Mouse (Mus musculus): ENCODE results near the gene Ext2. TPM values are rescaled to one million over a fixed set of nuclear protein-coding genes. Genes with fewer than 3 reads are reported as not detected.

Ext2 gene
- polyA plus RNA-seq, 1 experiment: not detected

GRCm38 (mm10) chr2:93811812-93812211, 10.6 kb downstream of the Ext2 start:
- H3K27ac ChIP-seq (ENCODE audit: insufficient read depth, low read depth, low read length): no peak overlapping the region
- no peak for TF ChIP-seq POLR2A (IDR thresholded peaks at IDR 0.05; ENCODE audit: insufficient read depth, low read depth, low read length)
- no peak for TF ChIP-seq CTCF (IDR thresholded peaks at IDR 0.05; ENCODE audit: insufficient read depth, low read depth, low read length)
- 38% methylated on average over 4 of the region's 4 CpGs for WGBS
- peaks cover 11% of the 10 kb centered on the region for H3K4me1 ChIP-seq (ENCODE audit: control insufficient read depth, insufficient read depth, low read length)
- no peak overlapping the region for H3K4me3 ChIP-seq (ENCODE audit: insufficient read depth, low read depth, low read length)

- H3K4me3 ChIP-seq (ENCODE audit: insufficient read depth, low read depth, low read length): no peak overlapping the region
- no peak for TF ChIP-seq POLR2A (IDR thresholded peaks at IDR 0.05; ENCODE audit: insufficient read depth, low read depth, low read length)
- TF ChIP-seq CTCF (IDR thresholded peaks at IDR 0.05; ENCODE audit: insufficient read depth, low read depth, low read length): peak; percentile 55; the same call in 1 of the 2 replicates
- 16% methylated on average over 2 of the region's 2 CpGs for WGBS
- H3K4me1 ChIP-seq (ENCODE audit: control insufficient read depth, insufficient read depth, low read length): peaks cover 22% of the 10 kb centered on the region
- no peak overlapping the region for H3K27ac ChIP-seq (ENCODE audit: insufficient read depth, low read depth, low read length)
Measured at GRCm38 (mm10) chr2:93809931-93810330, 12.4 kb downstream of the Ext2 start.

DNA sequence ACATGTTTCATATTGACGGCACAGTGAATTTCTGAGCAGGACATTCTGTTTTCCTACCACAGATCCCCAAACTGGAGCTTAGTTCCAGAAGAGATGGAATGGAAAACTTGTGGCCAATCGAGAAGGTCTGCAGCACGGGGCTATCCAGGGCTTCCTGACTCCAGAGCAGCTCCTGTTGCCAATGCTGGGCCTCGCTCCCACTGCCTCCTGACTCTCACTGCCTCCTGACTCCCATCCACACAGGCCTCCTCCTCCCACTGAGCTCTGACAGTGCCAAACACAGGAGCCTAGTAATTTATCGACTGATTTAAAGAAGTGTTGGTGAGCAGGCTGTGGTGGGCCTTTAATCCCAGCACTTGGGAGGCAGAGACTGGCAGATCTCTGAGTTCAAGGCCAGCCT, 14.3 kb downstream of the Ext2 start:
- H3K27ac ChIP-seq (ENCODE audit: insufficient read depth, low read depth, low read length): no peak overlapping the region
- TF ChIP-seq CTCF (IDR thresholded peaks at IDR 0.05; ENCODE audit: insufficient read depth, low read depth, low read length): no peak
- TF ChIP-seq POLR2A (IDR thresholded peaks at IDR 0.05; ENCODE audit: insufficient read depth, low read depth, low read length): no peak
- H3K4me3 ChIP-seq (ENCODE audit: insufficient read depth, low read depth, low read length): no peak overlapping the region
- H3K4me1 ChIP-seq (ENCODE audit: control insufficient read depth, insufficient read depth, low read length): peaks cover 24% of the 10 kb centered on the region
- 69% methylated on average over 5 of the region's 5 CpGs for WGBS

GRCm38 (mm10) chr2:93807440-93807839, 14.9 kb downstream of the Ext2 start:
- H3K4me1 ChIP-seq (ENCODE audit: control insufficient read depth, insufficient read depth, low read length): peaks cover 24% of the 10 kb centered on the region
- WGBS: 61% methylated on average over 8 of the region's 8 CpGs
- H3K27ac ChIP-seq (ENCODE audit: insufficient read depth, low read depth, low read length): no peak overlapping the region
- TF ChIP-seq CTCF (IDR thresholded peaks at IDR 0.05; ENCODE audit: insufficient read depth, low read depth, low read length) (no peak), POLR2A (IDR thresholded peaks at IDR 0.05; ENCODE audit: insufficient read depth, low read depth, low read length) (no peak)
- H3K4me3 ChIP-seq (ENCODE audit: insufficient read depth, low read depth, low read length): no peak overlapping the region

GRCm38 (mm10) chr2:93806487-93807201, 15.7 kb downstream of the Ext2 start:
- peaks cover 24% of the 10 kb centered on the region for H3K4me1 ChIP-seq (ENCODE audit: control insufficient read depth, insufficient read depth, low read length)
- H3K27ac ChIP-seq (ENCODE audit: insufficient read depth, low read depth, low read length): no peak overlapping the region
- no peak overlapping the region for H3K4me3 ChIP-seq (ENCODE audit: insufficient read depth, low read depth, low read length)
- TF ChIP-seq POLR2A (IDR thresholded peaks at IDR 0.05; ENCODE audit: insufficient read depth, low read depth, low read length) (no peak), CTCF (IDR thresholded peaks at IDR 0.05; ENCODE audit: insufficient read depth, low read depth, low read length) (no peak)
- 72% methylated on average over 6 of the region's 6 CpGs for WGBS

GRCm38 (mm10) chr2:93805523-93805922, 16.8 kb downstream of the Ext2 start:
- Histone ChIP-seq H3K4me3 (ENCODE audit: insufficient read depth, low read depth, low read length) (no peak overlapping the region), H3K27ac (ENCODE audit: insufficient read depth, low read depth, low read length) (no peak overlapping the region), H3K4me1 (ENCODE audit: control insufficient read depth, insufficient read depth, low read length) (peaks cover 24% of the 10 kb centered on the region)
- TF ChIP-seq POLR2A (IDR thresholded peaks at IDR 0.05; ENCODE audit: insufficient read depth, low read depth, low read length) (no peak), CTCF (IDR thresholded peaks at IDR 0.05; ENCODE audit: insufficient read depth, low read depth, low read length) (no peak)
- 83% methylated on average over 4 of the region's 4 CpGs for WGBS

DNA sequence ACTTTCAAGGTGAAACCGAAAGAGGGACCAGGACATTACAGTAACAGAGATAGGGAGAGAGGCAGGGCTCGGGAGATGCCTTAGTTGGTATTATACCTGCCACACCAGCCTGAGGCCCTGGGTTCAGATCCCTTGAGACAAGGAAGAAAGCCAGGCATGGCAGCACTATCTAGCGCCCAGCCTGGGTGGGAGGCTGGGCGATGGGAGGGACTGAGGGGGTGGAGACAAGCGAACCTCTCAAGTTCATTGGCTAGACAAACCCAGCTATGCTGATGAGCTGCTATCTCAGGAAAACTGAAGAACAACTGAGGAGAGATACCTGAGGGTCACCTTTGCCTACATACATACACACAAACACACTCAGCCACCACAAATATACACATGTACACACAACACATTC, 17.3 kb downstream of the Ext2 start:
- 89% methylated on average over 5 of the region's 5 CpGs for WGBS
- no peak overlapping the region for H3K4me3 ChIP-seq (ENCODE audit: insufficient read depth, low read depth, low read length)
- peaks cover 24% of the 10 kb centered on the region for H3K4me1 ChIP-seq (ENCODE audit: control insufficient read depth, insufficient read depth, low read length)

GRCm38 (mm10) chr2:93802947-93803346, 19.4 kb downstream of the Ext2 start:
- no peak for TF ChIP-seq POLR2A (IDR thresholded peaks at IDR 0.05; ENCODE audit: insufficient read depth, low read depth, low read length)
- no peak for TF ChIP-seq CTCF (IDR thresholded peaks at IDR 0.05; ENCODE audit: insufficient read depth, low read depth, low read length)
- WGBS: 93% methylated on average over 2 of the region's 2 CpGs
- Histone ChIP-seq H3K4me1 (ENCODE audit: control insufficient read depth, insufficient read depth, low read length) (peaks cover 21% of the 10 kb centered on the region), H3K27ac (ENCODE audit: insufficient read depth, low read depth, low read length) (no peak overlapping the region), H3K4me3 (ENCODE audit: insufficient read depth, low read depth, low read length) (no peak overlapping the region)

More for the DNA sequence above, 17.3 kb downstream of the Ext2 start:
- TF ChIP-seq POLR2A (IDR thresholded peaks at IDR 0.05; ENCODE audit: insufficient read depth, low read depth, low read length) (no peak), CTCF (IDR thresholded peaks at IDR 0.05; ENCODE audit: insufficient read depth, low read depth, low read length) (no peak)
- H3K27ac ChIP-seq (ENCODE audit: insufficient read depth, low read depth, low read length): no peak overlapping the region

GRCm38 (mm10) chr2:93801097-93801496, 21.3 kb downstream of the Ext2 start:
- WGBS: 64% methylated on average over 7 of the region's 7 CpGs
- no peak overlapping the region for H3K27ac ChIP-seq (ENCODE audit: insufficient read depth, low read depth, low read length)
- peaks cover 9% of the 10 kb centered on the region; the same call in 1 of the 2 replicates for H3K4me1 ChIP-seq (ENCODE audit: control insufficient read depth, insufficient read depth, low read length)
- H3K4me3 ChIP-seq (ENCODE audit: insufficient read depth, low read depth, low read length): no peak overlapping the region
- TF ChIP-seq POLR2A (IDR thresholded peaks at IDR 0.05; ENCODE audit: insufficient read depth, low read depth, low read length) (no peak), CTCF (IDR thresholded peaks at IDR 0.05; ENCODE audit: insufficient read depth, low read depth, low read length) (no peak)

All from olfactory bulb, adult 2 months (tissue).